Mouse (Mus musculus) neural tube, embryonic 14.5 days (tissue): ENCODE results near the gene Nap1l4. TPM values are rescaled to one million over a fixed set of nuclear protein-coding genes. Genes with fewer than 3 reads are reported as not detected.

Experiments used
- ATAC-seq: fragments of 200-750 bp; cut with Nextera tagmentation; 2 replicates; pipeline ENCODE4 v1.8.0; 2017; ENCODE audit warnings: low read depth, mild to moderate bottlenecking, moderate TSS enrichment, moderate library complexity
- H3K27ac ChIP-seq: fragments of 300-500 bp; sonication (generic); 2 replicates; pipeline ENCODE4 v1.5.1; 2014; ENCODE audit warnings: low read depth, mild to moderate bottlenecking, control low read depth, low read length, moderate library complexity, mixed read lengths
- H3K27me3 ChIP-seq: fragments of 300-500 bp; sonication (generic); 2 replicates; pipeline ENCODE4 v1.6.1; 2014; ENCODE audit warnings: low read length; ENCODE audit not compliant: control insufficient read depth, insufficient read depth
- H3K36me3 ChIP-seq: fragments of 300-500 bp; sonication (generic); 2 replicates; pipeline ENCODE4 v1.6.1; 2014; ENCODE audit warnings: low read length, mixed read lengths; ENCODE audit not compliant: control insufficient read depth, insufficient read depth
- H3K4me1 ChIP-seq: fragments of 300-500 bp; sonication (generic); 2 replicates; pipeline ENCODE4 v1.6.1; 2014; ENCODE audit warnings: low read length; ENCODE audit not compliant: control insufficient read depth, insufficient read depth
- H3K4me2 ChIP-seq: fragments of 300-500 bp; sonication (generic); 2 replicates; pipeline ENCODE4 v1.6.1; 2014; ENCODE audit warnings: mild to moderate bottlenecking, low read depth, low read length, control low read depth
- H3K4me3 ChIP-seq: fragments of 300-500 bp; sonication (generic); 2 replicates; pipeline ENCODE4 v1.5.1; 2014; ENCODE audit warnings: low read depth, low read length, control low read depth, mixed read lengths
- H3K9ac ChIP-seq: fragments of 300-500 bp; sonication (generic); replicated peaks from 2 replicates; pipeline ENCODE4 v1.6.1; 2014; ENCODE audit warnings: low read depth, mild to moderate bottlenecking, control low read depth, low read length, mixed read lengths
- H3K9me3 ChIP-seq: fragments of 300-500 bp; sonication (generic); 2 replicates; pipeline ENCODE4 v1.6.1; 2016; ENCODE audit warnings: low read length; ENCODE audit not compliant: control insufficient read depth
- WGBS: fragments of 180-500 bp; shearing (Covaris S2); extraction: QIAGEN DNeasy Blood & Tissue Kit; methylation state at CpG from one replicate; pipeline ENCODE4 v1.1.7; 2014; 5-methylcytosine and 5-hydroxymethylcytosine counted together
- polyA plus RNA-seq: library from polyadenylated mRNA; unstranded; fragments of >200 nt; fragmentation: Nextera tagmentation; extraction: Ambion mirVana; gene quantifications from 2 replicates; pipeline ENCODE4 v1.2.1, GENCODE M21; 2014

The Nap1l4 gene
- polyA plus RNA-seq = 154 and 165 TPM in 2 replicates

- Histone ChIP-seq H3K9ac (peak within 1 kb of the TSS; percentile 86), H3K4me2 (peak within 1 kb of the TSS; percentile 91), H3K4me3 (peak within 1 kb of the TSS; percentile 92), H3K4me1 (peaks cover 24% of the 10 kb centered on the region; the same call in 1 of the 2 replicates), H3K27ac (peak within 1 kb of the TSS; percentile 90), H3K27me3 (no peaks in the 10 kb centered on the region), H3K36me3 (no peaks in the 10 kb centered on the region; the same call in 1 of the 2 replicates), H3K9me3 (no peaks in the 10 kb centered on the region)
- 0% methylated on average over 43 of the region's 43 CpGs for WGBS
- peak; percentile 99 for ATAC-seq
These were observed at the start of gene Nap1l4 for GRCm38 (mm10) chr7:143548976-143549457. TSS of gene Nap1l4 (minus strand) at chr7:143549106.

GRCm38 (mm10) chr7:143594865-143595264, 46.0 kb upstream of the Nap1l4 start:
- WGBS = 44% methylated on average over 5 of the region's 5 CpGs
- no peaks in the 10 kb centered on the region for H3K9me3 ChIP-seq
- no peak overlapping the region for H3K4me3 ChIP-seq
- no peak overlapping the region for H3K9ac ChIP-seq
- H3K4me1 ChIP-seq = peaks cover 19% of the 10 kb centered on the region
- peaks cover 10% of the 10 kb centered on the region; the same call in 1 of the 2 replicates for H3K36me3 ChIP-seq
- peak; percentile 58; the same call in 1 of the 2 replicates for ATAC-seq
- H3K27ac ChIP-seq = peak overlapping the region; percentile 44; the same call in 1 of the 2 replicates
- H3K4me2 ChIP-seq = no peak overlapping the region
- H3K27me3 ChIP-seq = no peaks in the 10 kb centered on the region

GRCm38 (mm10) chr7:143592255-143592654, 43.3 kb upstream of the Nap1l4 start:
- 95% methylated on average over 10 of the region's 10 CpGs for WGBS
- no peak for ATAC-seq
- H3K9me3 ChIP-seq = no peaks in the 10 kb centered on the region
- H3K27ac ChIP-seq = no peak overlapping the region
- H3K4me3 ChIP-seq = no peak overlapping the region
- H3K4me1 ChIP-seq = peaks cover 10% of the 10 kb centered on the region; the same call in 1 of the 2 replicates
- no peak overlapping the region for H3K9ac ChIP-seq
- H3K27me3 ChIP-seq = no peaks in the 10 kb centered on the region
- H3K36me3 ChIP-seq = peaks cover 29% of the 10 kb centered on the region
- no peak overlapping the region for H3K4me2 ChIP-seq

DNA sequence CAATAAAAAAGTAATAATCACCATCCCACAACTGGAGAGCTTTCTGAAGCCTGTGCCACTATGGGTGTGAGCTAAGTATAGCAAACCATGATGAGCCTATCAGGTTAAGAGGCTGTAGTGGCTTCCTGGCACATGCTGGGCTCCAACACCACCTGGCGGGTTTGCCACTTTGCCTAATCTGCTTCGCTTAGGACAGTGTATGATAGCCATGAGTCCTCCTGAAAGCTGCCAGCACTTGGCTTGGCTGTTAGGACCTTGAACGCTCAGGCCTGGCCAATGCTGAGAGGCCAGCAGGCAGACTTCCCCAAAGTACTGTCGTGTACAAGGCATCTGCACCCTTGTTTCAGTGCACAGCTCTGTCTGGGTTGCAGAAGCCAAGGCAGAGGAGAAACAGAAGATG, 39.1 kb upstream of the Nap1l4 start:
- Histone ChIP-seq H3K9ac (no peak overlapping the region), H3K4me1 (no peaks in the 10 kb centered on the region), H3K27me3 (no peaks in the 10 kb centered on the region), H3K4me3 (no peak overlapping the region), H3K4me2 (no peak overlapping the region), H3K9me3 (no peaks in the 10 kb centered on the region), H3K36me3 (peaks cover 52% of the 10 kb centered on the region), H3K27ac (no peak overlapping the region)
- 94% methylated on average over 4 of the region's 4 CpGs for WGBS
- ATAC-seq = no peak

DNA sequence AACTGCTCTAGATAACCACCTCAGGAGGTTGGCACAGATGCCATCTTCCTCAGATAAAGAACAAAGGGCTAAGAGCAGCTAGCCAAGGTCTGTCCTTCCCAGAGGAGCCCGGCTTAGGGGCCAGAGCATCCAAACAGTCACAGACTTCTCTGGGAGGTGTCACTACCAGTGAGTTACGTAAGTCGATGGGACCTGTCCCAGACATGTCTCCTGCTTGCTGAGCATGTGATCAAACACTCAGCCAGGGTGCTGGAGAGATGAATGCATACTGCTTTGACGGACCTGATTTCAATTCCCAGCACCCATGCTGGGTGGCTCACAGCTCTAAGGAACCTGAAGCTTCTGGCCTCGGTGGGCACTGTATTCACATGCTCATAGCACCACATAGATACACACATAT, 38.7 kb upstream of the Nap1l4 start:
- no peak overlapping the region for H3K9ac ChIP-seq
- no peak overlapping the region for H3K27ac ChIP-seq
- H3K4me3 ChIP-seq = no peak overlapping the region
- H3K4me2 ChIP-seq = no peak overlapping the region
- no peak for ATAC-seq
- H3K27me3 ChIP-seq = no peaks in the 10 kb centered on the region
- peaks cover 53% of the 10 kb centered on the region for H3K36me3 ChIP-seq
- WGBS = 93% methylated on average over 5 of the region's 5 CpGs
- H3K4me1 ChIP-seq = no peaks in the 10 kb centered on the region
- H3K9me3 ChIP-seq = no peaks in the 10 kb centered on the region

GRCm38 (mm10) chr7:143583956-143584355, 35.0 kb upstream of the Nap1l4 start:
- ATAC-seq = no peak
- 39% methylated on average over 3 of the region's 3 CpGs for WGBS
- H3K9me3 ChIP-seq = no peaks in the 10 kb centered on the region
- H3K27ac ChIP-seq = no peak overlapping the region
- H3K9ac ChIP-seq = no peak overlapping the region
- H3K4me2 ChIP-seq = no peak overlapping the region
- peaks cover 52% of the 10 kb centered on the region for H3K36me3 ChIP-seq
- no peak overlapping the region for H3K4me3 ChIP-seq
- no peaks in the 10 kb centered on the region for H3K4me1 ChIP-seq
- H3K27me3 ChIP-seq = no peaks in the 10 kb centered on the region

DNA sequence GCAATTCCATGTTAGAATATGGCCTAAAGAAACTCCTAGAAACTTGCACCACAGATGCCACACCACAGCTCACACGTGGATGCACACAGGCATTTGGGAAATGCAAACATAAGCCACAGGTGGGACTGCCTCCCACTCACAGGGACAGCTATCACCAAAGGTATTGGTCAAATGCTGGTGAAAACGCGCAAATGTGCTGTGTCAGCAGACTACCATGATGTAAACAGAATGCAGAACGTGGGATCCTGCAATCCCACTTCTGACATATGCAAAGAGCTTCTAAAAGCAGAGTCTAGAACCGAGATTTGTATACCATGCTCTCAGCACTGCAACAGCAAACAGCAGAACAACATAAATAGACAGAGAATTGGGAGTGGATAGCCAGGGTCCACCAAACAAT, 34.1 kb upstream of the Nap1l4 start:
- peaks cover 50% of the 10 kb centered on the region for H3K36me3 ChIP-seq
- H3K27ac ChIP-seq = no peak overlapping the region
- H3K27me3 ChIP-seq = no peaks in the 10 kb centered on the region
- WGBS = 92% methylated on average over 5 of the region's 5 CpGs
- no peak overlapping the region for H3K9ac ChIP-seq
- H3K9me3 ChIP-seq = no peaks in the 10 kb centered on the region
- no peak for ATAC-seq
- H3K4me3 ChIP-seq = no peak overlapping the region
- H3K4me2 ChIP-seq = no peak overlapping the region
- no peaks in the 10 kb centered on the region for H3K4me1 ChIP-seq

DNA sequence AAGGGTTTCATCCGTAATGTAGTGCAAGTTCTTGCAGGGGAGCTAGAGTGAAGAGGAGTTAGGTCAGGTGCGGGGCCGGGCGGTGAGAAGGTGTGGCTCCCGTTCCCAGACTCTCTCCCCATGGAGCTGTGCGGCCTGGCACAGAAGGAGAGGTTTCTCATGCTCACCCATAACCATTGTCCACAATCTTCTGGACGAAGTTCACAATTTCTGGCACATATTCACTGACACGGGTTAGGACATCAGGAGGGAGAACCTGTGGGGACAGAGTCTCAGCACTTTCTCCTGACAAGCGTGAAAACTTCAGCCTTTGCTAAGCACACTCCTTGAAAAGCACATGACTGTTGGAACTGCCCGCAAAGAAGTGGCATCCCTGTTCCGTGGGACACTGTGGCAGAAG, 26.8 kb upstream of the Nap1l4 start:
- no peak overlapping the region for H3K4me2 ChIP-seq
- no peaks in the 10 kb centered on the region for H3K27me3 ChIP-seq
- H3K4me3 ChIP-seq = no peak overlapping the region
- no peaks in the 10 kb centered on the region for H3K4me1 ChIP-seq
- 96% methylated on average over 11 of the region's 11 CpGs for WGBS
- no peak overlapping the region for H3K9ac ChIP-seq
- no peak overlapping the region for H3K27ac ChIP-seq
- no peak for ATAC-seq
- H3K36me3 ChIP-seq = peaks cover 60% of the 10 kb centered on the region
- H3K9me3 ChIP-seq = no peaks in the 10 kb centered on the region

- 96% methylated on average over 3 of the region's 3 CpGs for WGBS
- Histone ChIP-seq H3K4me1 (no peaks in the 10 kb centered on the region), H3K27ac (no peak overlapping the region), H3K4me2 (no peak overlapping the region), H3K27me3 (no peaks in the 10 kb centered on the region), H3K36me3 (peaks cover 58% of the 10 kb centered on the region), H3K9me3 (no peaks in the 10 kb centered on the region), H3K4me3 (no peak overlapping the region), H3K9ac (no peak overlapping the region)
- no peak for ATAC-seq
These were observed 16.7 kb upstream of the Nap1l4 start for GRCm38 (mm10) chr7:143565648-143566039.
